Mouse (Mus musculus) CH12.LX (cell line): Measurements from ENCODE around the gene Immp2l. TPM values are rescaled to one million over a fixed set of nuclear protein-coding genes. Genes with fewer than 3 reads are reported as not detected.

ENCODE experiments used
- DNase-seq: peaks from one replicate; pipeline ENCODE4 v3.0.0-alpha.2; 2013; ENCODE audit errors: extremely low read depth
- H3K27ac ChIP-seq: 2 replicates; pipeline ENCODE4 v1.5.1; 2012; ENCODE audit warnings: low read depth, mild to moderate bottlenecking, control low read depth, moderate library complexity; ENCODE audit not compliant: insufficient read depth
- H3K27me3 ChIP-seq: replicated peaks from 2 replicates; pipeline ENCODE3; 2012; ENCODE audit warnings: inconsistent platforms
- H3K36me3 ChIP-seq, 2 experiments: replicated peaks in 1 of 2; 2 replicates each; pipeline versions ENCODE3 to v1.6.1; 2012; ENCODE audit warnings: inconsistent platforms in 1 of 2, low read length in 1 of 2, mild to moderate bottlenecking in 1 of 2, mixed read lengths in 1 of 2, moderate library complexity in 1 of 2; ENCODE audit not compliant: control insufficient read depth in 1 of 2, insufficient read depth in 1 of 2
- H3K4me1 ChIP-seq, 2 experiments: 2 replicates each; pipeline ENCODE4 v1.6.1; 2012; ENCODE audit warnings: inconsistent platforms in 1 of 2, moderate library complexity in 1 of 2; ENCODE audit not compliant: insufficient read depth in 2 of 2, control insufficient read depth in 1 of 2
- H3K4me2 ChIP-seq: 2 replicates; pipeline ENCODE4 v1.6.1; 2012; ENCODE audit warnings: low read depth, mild to moderate bottlenecking, control low read depth; ENCODE audit not compliant: poor library complexity, insufficient read depth, severe bottlenecking
- H3K4me3 ChIP-seq, 3 experiments: fragments of 150-350 bp in 1 of 3; sonication (generic) in 1 of 3; replicated peaks in 1 of 3; 2 replicates each; pipeline versions ENCODE3 to v1.5.1; 2011 to 2012; ENCODE audit warnings: low read depth in 2 of 3, low read length in 2 of 3, mild to moderate bottlenecking in 2 of 3, moderate library complexity in 2 of 3, control low read depth in 1 of 3, improper control_type of control experiment in 1 of 3, inconsistent platforms in 1 of 3, mixed read lengths in 1 of 3; ENCODE audit not compliant: poor library complexity in 1 of 3
- H3K79me2 ChIP-seq: replicated peaks from 2 replicates; pipeline ENCODE4 v1.6.1; 2012; ENCODE audit warnings: mild to moderate bottlenecking, moderate library complexity; ENCODE audit not compliant: control insufficient read depth, poor library complexity, insufficient read depth, severe bottlenecking; ENCODE audit errors: extremely low read depth
- H3K9ac ChIP-seq: 2 replicates; pipeline ENCODE4 v1.6.1; 2012; ENCODE audit warnings: low read depth, mild to moderate bottlenecking, control low read depth, moderate library complexity; ENCODE audit not compliant: insufficient read depth
- H3K9me3 ChIP-seq: replicated peaks from 2 replicates; pipeline ENCODE3; 2012; ENCODE audit warnings: low read length, inconsistent platforms, mixed read lengths
- CTCF ChIP-seq, 2 experiments: IDR thresholded peaks in 1 of 2; conservative IDR thresholded peaks in 1 of 2; 2 replicates each; pipeline ENCODE4 v1.5.1; 2011 to 2012; ENCODE audit warnings: low read depth in 2 of 2, low read length in 2 of 2, improper control_type of control experiment in 1 of 2, inconsistent platforms in 1 of 2, mild to moderate bottlenecking in 1 of 2, moderate library complexity in 1 of 2
- ELF1 ChIP-seq: IDR thresholded peaks from 2 replicates; pipeline ENCODE4 v1.6.1; 2014; ENCODE audit warnings: low read depth, mild to moderate bottlenecking, inconsistent platforms, low read length, improper control_type of control experiment
- ETS1 ChIP-seq: conservative IDR thresholded peaks from 2 replicates; pipeline ENCODE4 v1.6.1; 2012; ENCODE audit warnings: low read depth, mild to moderate bottlenecking, inconsistent platforms, low read length, improper control_type of control experiment, moderate library complexity
- HCFC1 ChIP-seq: IDR thresholded peaks from 2 replicates; pipeline ENCODE4 v1.6.1; 2012; ENCODE audit warnings: low read depth, mild to moderate bottlenecking, inconsistent platforms, low read length, improper control_type of control experiment
- JUN ChIP-seq: IDR thresholded peaks from 2 replicates; pipeline ENCODE4 v1.6.1; 2011; ENCODE audit warnings: low read depth, mild to moderate bottlenecking, low read length, improper control_type of control experiment, moderate library complexity; ENCODE audit not compliant: insufficient read depth
- JUND ChIP-seq: conservative IDR thresholded peaks from 2 replicates; pipeline ENCODE4 v1.6.1; 2011; ENCODE audit warnings: low read depth, low read length, improper control_type of control experiment
- KAT2A ChIP-seq: IDR thresholded peaks from 2 replicates; pipeline ENCODE4 v1.6.1; 2012; ENCODE audit warnings: low read length, improper control_type of control experiment, inconsistent platforms; ENCODE audit not compliant: insufficient replicate concordance
- MAZ ChIP-seq: IDR thresholded peaks from 2 replicates; pipeline ENCODE4 v1.6.1; 2012; ENCODE audit warnings: low read depth, mild to moderate bottlenecking, inconsistent platforms, low read length, improper control_type of control experiment, moderate library complexity
- MEF2A ChIP-seq: IDR thresholded peaks from 2 replicates; pipeline ENCODE4 v1.6.1; 2014; ENCODE audit warnings: low read depth, mild to moderate bottlenecking, inconsistent platforms, low read length, improper control_type of control experiment, borderline replicate concordance
- MXI1 ChIP-seq: IDR thresholded peaks from 2 replicates; pipeline ENCODE4 v1.6.1; 2011; ENCODE audit warnings: mild to moderate bottlenecking, low read depth, low read length, improper control_type of control experiment
- PAX5 ChIP-seq: IDR thresholded peaks from 2 replicates; pipeline ENCODE4 v1.6.1; 2012; ENCODE audit warnings: low read length, inconsistent platforms, mixed read lengths
- POLR2A ChIP-seq: IDR thresholded peaks from 2 replicates; pipeline ENCODE4 v1.6.1; 2011; ENCODE audit warnings: low read depth, mild to moderate bottlenecking, improper control_type of control experiment, low read length
- RCOR1 ChIP-seq: conservative IDR thresholded peaks from 2 replicates; pipeline ENCODE4 v1.6.1; 2012; ENCODE audit warnings: low read depth, mild to moderate bottlenecking, inconsistent platforms, low read length, improper control_type of control experiment
- SIN3A ChIP-seq: IDR thresholded peaks from 2 replicates; pipeline ENCODE4 v1.6.1; 2012; ENCODE audit warnings: low read length, improper control_type of control experiment, inconsistent platforms
- SMC3 ChIP-seq: IDR thresholded peaks from 2 replicates; pipeline ENCODE4 v1.6.1; 2011; ENCODE audit warnings: low read depth, low read length, improper control_type of control experiment
- TBP ChIP-seq: conservative IDR thresholded peaks from 2 replicates; pipeline ENCODE4 v1.6.1; 2011; ENCODE audit warnings: low read depth, low read length, improper control_type of control experiment
- ZMIZ1 ChIP-seq: IDR thresholded peaks from 2 replicates; pipeline ENCODE4 v1.6.1; 2012; ENCODE audit warnings: low read depth, mild to moderate bottlenecking, inconsistent platforms, low read length, improper control_type of control experiment
- dilution Hi-C: fragments of 300-500 bp; cut with MboI; formaldehyde crosslinking; loops from 2 replicates; pipeline ENCODE4 v1.14.3; 2020; ENCODE audit warnings: low sequenced_read_pairs; ENCODE audit not compliant: extremely low pct_unique_long_range_greater_than_20kb, extremely low pct_ligation_motif_present
- in situ Hi-C: fragments of 300-500 bp; cut with MboI; formaldehyde crosslinking; loops from 3 replicates; pipeline ENCODE4 v1.14.3; 2019; ENCODE audit warnings: low sequenced_read_pairs, low pct_ligation_motif_present, low pct_unique_long_range_greater_than_20kb, mixed read lengths
- polyA plus RNA-seq: library from polyadenylated mRNA; unstranded; fragments of >175 nt; gene quantifications from 2 replicates; pipeline ENCODE4 v1.2.1, GENCODE M21; 2012; ENCODE audit warnings: low read depth; ENCODE audit not compliant: insufficient read length
- total RNA-seq, 2 experiments: library from RNA; depleted of rRNA; stranded (reverse); fragments of 300-350 nt in 1 of 2; fragments of >200 nt in 1 of 2; gene quantifications; 2 replicates each; pipeline ENCODE4 v1.2.3; 2012 to 2014

Gene Immp2l
- total and polyA plus RNA-seq, 3 experiments, result 4.8 to 16.5 (median 9.9) TPM

DNA sequence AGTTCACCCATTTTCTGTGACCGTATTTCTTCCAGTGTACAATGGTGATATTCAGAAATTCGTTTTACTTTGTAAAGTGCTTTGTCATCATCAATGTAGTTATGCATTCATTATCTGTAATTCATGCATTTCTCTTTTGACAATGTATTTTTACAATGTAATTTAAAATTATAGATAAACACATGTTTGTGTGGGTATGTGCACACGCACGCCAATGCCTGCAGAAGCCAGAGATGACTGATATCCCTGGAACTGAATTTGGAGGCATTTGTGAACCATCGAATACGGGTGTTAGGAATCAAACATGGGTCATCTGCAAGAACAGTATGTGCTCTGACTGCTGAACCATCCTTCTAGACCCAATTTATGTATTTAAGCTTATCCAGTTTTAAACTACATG lies 161.6 kb downstream of the Immp2l start:
- Histone ChIP-seq H3K36me3 (no peaks in the 10 kb centered on the region), H3K9ac (no peak overlapping the region), H3K4me3 (no peak overlapping the region), H3K27ac (no peak overlapping the region), H3K4me1 (no peaks in the 10 kb centered on the region; a peak in 1 of 4 replicates), H3K27me3 (no peaks in the 10 kb centered on the region), H3K4me2 (no peak overlapping the region), H3K9me3 (no peaks in the 10 kb centered on the region), H3K79me2 (no peaks in the 10 kb centered on the region)
- TF ChIP-seq SIN3A, result no peak
- no peak for TF ChIP-seq JUN
- TF ChIP-seq MXI1, result no peak
- dilution Hi-C loops (no loop called here), in situ Hi-C loops (no loop called here)
- DNase-seq, result no peak

- Histone ChIP-seq H3K9me3 (no peaks in the 10 kb centered on the region), H3K27ac (no peak overlapping the region), H3K4me3 (no peak overlapping the region), H3K79me2 (no peaks in the 10 kb centered on the region), H3K27me3 (no peaks in the 10 kb centered on the region), H3K9ac (no peak overlapping the region), H3K4me2 (no peak overlapping the region), H3K4me1 (peaks cover 0 to 5% of the 10 kb centered on the region in 2 experiments; a peak in 2 of 4 replicates), H3K36me3 (no peaks in the 10 kb centered on the region)
- in situ Hi-C loops, result no loop called here
- DNase-seq, result no peak
- TF ChIP-seq MEF2A (no peak), POLR2A (no peak), MAZ (no peak), ETS1 (no peak), ZMIZ1 (no peak), KAT2A (no peak), ELF1 (no peak)
- dilution Hi-C loops, result no loop called here
Measured at GRCm38 (mm10) chr12:41192829-41193228, 168.9 kb downstream of the Immp2l start.

GRCm38 (mm10) chr12:41196374-41196773 lies 172.5 kb downstream of the Immp2l start:
- Histone ChIP-seq H3K4me2 (no peak overlapping the region), H3K79me2 (no peaks in the 10 kb centered on the region), H3K9ac (no peak overlapping the region), H3K9me3 (no peaks in the 10 kb centered on the region), H3K27ac (no peak overlapping the region), H3K36me3 (no peaks in the 10 kb centered on the region), H3K4me1 (peaks cover 0 to 12% of the 10 kb centered on the region in 2 experiments; a peak in 3 of 4 replicates), H3K4me3 (no peak overlapping the region), H3K27me3 (no peaks in the 10 kb centered on the region)
- DNase-seq, result no peak
- in situ Hi-C loops (no loop called here), dilution Hi-C loops (no loop called here)
- TF ChIP-seq ZMIZ1 (no peak), RCOR1 (no peak), POLR2A (no peak), CTCF (conservative IDR thresholded peaks at IDR 0.05 in 1 of 2, IDR thresholded peaks at IDR 0.05 in 1 of 2; ENCODE audit: low read depth in 2 of 2, low read length in 2 of 2) (no peak), PAX5 (no peak), SMC3 (no peak), TBP (no peak), HCFC1 (no peak), ETS1 (no peak), MAZ (no peak), JUND (no peak)
